Mouse (Mus musculus): ENCODE results near the gene Cilp2. TPM values are rescaled to one million over a fixed set of nuclear protein-coding genes. Genes with fewer than 3 reads are reported as not detected.

Cilp2 gene
- total and polyA plus RNA-seq, 3 experiments: 0.03 to 0.04 TPM; not detected in 1

DNA sequence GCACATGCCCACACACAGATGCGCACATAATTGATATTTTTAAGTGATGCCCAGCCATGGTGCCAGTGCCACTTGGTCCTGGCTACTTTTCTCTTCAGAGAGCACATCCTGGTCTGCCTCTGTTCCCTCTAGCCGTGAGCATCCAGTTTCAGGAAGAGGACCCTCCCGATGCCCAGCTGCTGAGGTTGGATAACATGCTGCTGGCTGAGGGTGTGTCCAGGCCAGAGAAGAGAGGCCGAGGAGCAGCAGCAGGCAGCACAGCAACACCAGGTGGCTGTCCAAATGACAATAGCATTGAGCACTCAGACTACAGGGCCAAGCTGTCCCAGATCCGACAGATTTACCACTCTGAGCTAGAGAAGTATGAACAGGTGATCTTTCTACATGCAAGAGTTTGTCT is 23.3 kb downstream of the Cilp2 start:
- no peak overlapping the region for H3K4me3 ChIP-seq (ENCODE audit: control insufficient read depth in 1 of 2, insufficient read depth in 1 of 2, low read depth in 2 of 2, low read length in 2 of 2)
- H3K79me2 ChIP-seq (ENCODE audit: control insufficient read depth, insufficient read depth, low read length, poor library complexity): no peaks in the 10 kb centered on the region
- H3K36me3 ChIP-seq (ENCODE audit: control insufficient read depth in 1 of 2, insufficient read depth in 2 of 2, low read length in 2 of 2): no peaks in the 10 kb centered on the region
- no peak for DNase-seq (ENCODE audit: low read depth, low spot score)
- H3K9me3 ChIP-seq (replicated peaks; ENCODE audit: insufficient read depth, low read length): no peaks in the 10 kb centered on the region
- H3K27ac ChIP-seq (ENCODE audit: control insufficient read depth, low read depth, low read length): no peak overlapping the region
- TF ChIP-seq MEF2A (IDR thresholded peaks at IDR 0.05; ENCODE audit: extremely low read depth, insufficient replicate concordance, low read depth, low read length, poor library complexity, severe bottlenecking) (no peak), HCFC1 (IDR thresholded peaks at IDR 0.05; ENCODE audit: low read depth, low read length) (no peak), CHD2 (IDR thresholded peaks at IDR 0.05; ENCODE audit: low read length) (no peak), ZNF384 (IDR thresholded peaks at IDR 0.05; ENCODE audit: low read depth, low read length) (no peak), NELFE (IDR thresholded peaks at IDR 0.05; ENCODE audit: low read depth, low read length) (no peak), ZKSCAN1 (IDR thresholded peaks at IDR 0.05; ENCODE audit: low read depth, low read length) (no peak)
- no peak overlapping the region for H3K9ac ChIP-seq (ENCODE audit: control insufficient read depth, low read depth, low read length, poor library complexity, severe bottlenecking)
- H3K27me3 ChIP-seq (ENCODE audit: control insufficient read depth in 1 of 2, insufficient read depth in 2 of 2, low read length in 2 of 2): no peaks in the 10 kb centered on the region
- H3K4me1 ChIP-seq (ENCODE audit: control insufficient read depth in 1 of 2, insufficient read depth in 2 of 2, low read length in 2 of 2): peaks cover 0 to 10% of the 10 kb centered on the region in 2 experiments; a peak in 2 of 4 replicates

DNA sequence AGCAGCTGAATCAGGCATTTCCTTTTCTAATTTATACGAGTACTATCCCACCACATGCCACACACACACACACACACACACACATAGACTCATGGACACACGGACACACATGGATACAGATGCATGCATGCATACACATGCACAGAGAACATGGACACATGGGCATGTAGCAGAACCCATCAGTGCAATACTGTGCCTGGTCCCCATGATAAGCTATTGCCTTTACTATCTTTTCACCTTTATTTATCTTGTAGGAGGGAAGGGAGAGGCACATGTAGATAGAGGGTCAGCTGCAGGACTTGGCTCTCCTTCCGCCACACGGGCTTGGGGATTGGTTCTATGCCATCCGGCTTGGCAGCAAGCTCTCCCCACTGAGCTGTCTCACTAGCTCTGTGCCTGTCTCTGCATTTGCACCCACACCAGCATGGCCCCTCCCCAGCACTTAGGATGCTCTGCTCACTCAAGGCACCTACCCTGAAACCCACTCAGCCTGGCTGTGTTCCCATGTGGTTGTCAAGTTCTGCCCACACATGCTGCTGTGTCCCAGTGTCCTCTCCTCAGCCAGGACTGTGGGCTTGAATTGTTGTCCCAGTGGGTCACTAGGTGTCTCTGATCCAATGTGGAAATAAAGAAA is 24.0 kb downstream of the Cilp2 start:
- Histone ChIP-seq H3K4me3 (ENCODE audit: control insufficient read depth in 1 of 2, insufficient read depth in 1 of 2, low read depth in 2 of 2, low read length in 2 of 2) (no peak overlapping the region), H3K9ac (ENCODE audit: control insufficient read depth, low read depth, low read length, poor library complexity, severe bottlenecking) (no peak overlapping the region), H3K79me2 (ENCODE audit: control insufficient read depth, insufficient read depth, low read length, poor library complexity) (no peaks in the 10 kb centered on the region), H3K27ac (ENCODE audit: control insufficient read depth, low read depth, low read length) (no peak overlapping the region), H3K36me3 (ENCODE audit: control insufficient read depth in 1 of 2, insufficient read depth in 2 of 2, low read length in 2 of 2) (no peaks in the 10 kb centered on the region), H3K9me3 (replicated peaks; ENCODE audit: insufficient read depth, low read length) (no peaks in the 10 kb centered on the region), H3K4me1 (ENCODE audit: control insufficient read depth in 1 of 2, insufficient read depth in 2 of 2, low read length in 2 of 2) (peaks cover 0 to 10% of the 10 kb centered on the region in 2 experiments; a peak in 2 of 4 replicates), H3K27me3 (ENCODE audit: control insufficient read depth in 1 of 2, insufficient read depth in 2 of 2, low read length in 2 of 2) (no peaks in the 10 kb centered on the region)
- TF ChIP-seq TCF12 (IDR thresholded peaks at IDR 0.05; ENCODE audit: low read depth, low read length) (peak; percentile 39; the same call in 1 of the 2 replicates), RCOR1 (IDR thresholded peaks at IDR 0.05; ENCODE audit: low read depth, low read length) (no peak)
- no peak for DNase-seq (ENCODE audit: low read depth, low spot score)

DNA sequence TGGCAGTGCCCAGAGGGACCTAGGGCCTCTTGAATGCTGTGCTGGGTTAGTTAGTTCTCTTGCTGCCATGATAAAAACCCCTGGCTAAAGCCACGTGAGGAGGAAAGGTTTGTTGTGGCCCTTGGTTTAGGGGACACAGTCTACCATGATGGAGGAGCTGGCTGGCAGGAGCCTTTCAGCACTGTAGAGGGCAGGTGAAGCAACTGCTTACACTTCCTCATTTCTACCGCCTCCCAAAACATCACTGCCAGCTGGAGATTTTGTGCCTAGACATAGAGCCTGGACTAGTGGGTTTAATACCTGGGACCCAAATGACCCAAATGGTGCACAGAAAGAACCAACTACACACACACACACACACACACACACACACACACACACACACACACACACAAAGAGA is 26.2 kb downstream of the Cilp2 start:
- Histone ChIP-seq H3K4me1 (ENCODE audit: control insufficient read depth in 1 of 2, insufficient read depth in 2 of 2, low read length in 2 of 2) (0 out of 4 replicates have a peak, but pooled peaks cover 0 to 5% of the 10 kb centered on the region in 2 experiments), H3K9ac (ENCODE audit: control insufficient read depth, low read depth, low read length, poor library complexity, severe bottlenecking) (no peak overlapping the region), H3K27ac (ENCODE audit: control insufficient read depth, low read depth, low read length) (no peak overlapping the region), H3K36me3 (ENCODE audit: control insufficient read depth in 1 of 2, insufficient read depth in 2 of 2, low read length in 2 of 2) (no peaks in the 10 kb centered on the region), H3K79me2 (ENCODE audit: control insufficient read depth, insufficient read depth, low read length, poor library complexity) (no peaks in the 10 kb centered on the region), H3K27me3 (ENCODE audit: control insufficient read depth in 1 of 2, insufficient read depth in 2 of 2, low read length in 2 of 2) (no peaks in the 10 kb centered on the region), H3K4me3 (ENCODE audit: control insufficient read depth in 1 of 2, insufficient read depth in 1 of 2, low read depth in 2 of 2, low read length in 2 of 2) (no peak overlapping the region), H3K9me3 (replicated peaks; ENCODE audit: insufficient read depth, low read length) (no peaks in the 10 kb centered on the region)
- no peak for TF ChIP-seq NRF1 (IDR thresholded peaks at IDR 0.05; ENCODE audit: insufficient read depth, low read depth, low read length, poor library complexity, severe bottlenecking)
- no peak for TF ChIP-seq MEF2A (IDR thresholded peaks at IDR 0.05; ENCODE audit: extremely low read depth, insufficient replicate concordance, low read depth, low read length, poor library complexity, severe bottlenecking)
- no peak for TF ChIP-seq TCF12 (IDR thresholded peaks at IDR 0.05; ENCODE audit: low read depth, low read length)
- peak; percentile 33 for DNase-seq (ENCODE audit: low read depth, low spot score)

Data from MEL (cell line).